Mouse (Mus musculus): ENCODE results near the gene Gcnt2.

DNA sequence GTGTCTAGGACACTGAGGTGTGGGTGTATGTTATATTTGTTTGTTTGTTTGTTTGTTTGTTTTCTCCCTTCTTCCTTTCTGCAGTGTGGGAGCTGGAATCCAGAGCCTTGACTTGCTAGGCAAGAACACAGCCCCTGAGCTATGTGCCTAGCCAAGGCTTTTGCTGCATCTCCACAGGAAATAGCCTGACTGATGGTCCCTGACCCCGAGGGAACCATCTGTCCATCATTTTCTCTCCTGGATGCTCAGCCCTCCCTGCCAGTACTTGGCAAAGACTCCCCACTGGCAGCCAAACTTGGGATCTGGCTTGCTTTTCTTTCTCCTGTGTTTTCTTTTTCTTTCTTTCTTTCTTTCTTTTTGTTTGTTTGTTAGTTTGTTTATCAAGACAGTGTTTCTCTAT is 17.4 kb upstream of the Gcnt2 start:
- TF ChIP-seq CTCF (conservative IDR thresholded peaks at IDR 0.05; ENCODE audit: insufficient read depth, insufficient read length, low read depth, low read length) = no peak
- no peak for TF ChIP-seq POLR2A (IDR thresholded peaks at IDR 0.05; ENCODE audit: low read depth, low read length)
